Mouse (Mus musculus): ENCODE results near the gene Zbtb17.
A peak's percentile ranks its signal among the peaks of the same experiment; 100 is the strongest.

Zbtb17 gene

DNA sequence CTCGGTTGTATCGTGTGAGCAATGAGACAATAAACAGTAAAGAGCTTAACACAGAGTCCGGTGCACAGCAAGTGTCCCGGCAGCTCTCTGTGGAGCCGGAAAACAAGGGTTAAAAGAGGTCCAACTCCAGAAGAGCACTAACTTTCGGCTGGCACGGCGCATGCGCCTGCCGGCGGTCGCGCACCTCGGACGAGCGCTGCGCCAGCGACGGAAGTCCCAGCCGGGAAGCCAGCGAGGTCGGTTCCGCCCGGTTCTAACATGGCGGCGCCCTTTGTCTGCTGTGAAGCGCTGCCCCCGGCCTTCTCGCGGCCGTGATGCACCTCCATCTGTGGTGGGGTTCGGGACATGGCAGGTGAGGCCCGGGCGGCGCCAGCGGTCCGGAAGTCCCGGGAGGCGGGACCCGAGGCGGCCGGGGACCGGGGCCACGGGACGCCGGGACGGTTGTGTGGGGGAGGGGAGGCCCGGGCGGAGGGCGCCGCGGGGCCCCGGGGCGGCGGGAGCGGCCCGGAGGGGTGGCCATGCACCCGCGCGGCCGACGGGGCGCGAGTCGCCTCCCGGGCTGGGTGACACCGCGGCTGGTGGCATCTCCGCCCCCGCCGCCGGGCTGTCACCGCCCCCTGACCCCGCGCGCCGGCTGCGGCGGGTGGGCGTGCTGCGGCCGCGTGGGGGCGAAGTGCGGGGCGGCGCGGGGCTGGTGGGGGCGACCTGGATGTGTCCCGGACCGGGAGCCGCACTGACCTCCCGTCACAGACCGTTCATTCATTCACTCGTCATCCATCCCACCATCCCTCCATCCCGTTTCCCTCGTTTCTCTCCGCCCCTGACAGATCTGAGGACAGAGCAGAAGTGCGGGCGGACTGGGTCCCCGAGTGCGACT lies at the start of gene Zbtb17:
TSS of gene Zbtb17 (plus strand) at position 204 of the 877 bp plus-strand sequence.
- DNase-seq: peak; percentile 91 to 94

- no peak for DNase-seq
Measured at GRCm38 (mm10) chr4:141394751-141395150, 49.7 kb upstream of the Zbtb17 start.

DNA sequence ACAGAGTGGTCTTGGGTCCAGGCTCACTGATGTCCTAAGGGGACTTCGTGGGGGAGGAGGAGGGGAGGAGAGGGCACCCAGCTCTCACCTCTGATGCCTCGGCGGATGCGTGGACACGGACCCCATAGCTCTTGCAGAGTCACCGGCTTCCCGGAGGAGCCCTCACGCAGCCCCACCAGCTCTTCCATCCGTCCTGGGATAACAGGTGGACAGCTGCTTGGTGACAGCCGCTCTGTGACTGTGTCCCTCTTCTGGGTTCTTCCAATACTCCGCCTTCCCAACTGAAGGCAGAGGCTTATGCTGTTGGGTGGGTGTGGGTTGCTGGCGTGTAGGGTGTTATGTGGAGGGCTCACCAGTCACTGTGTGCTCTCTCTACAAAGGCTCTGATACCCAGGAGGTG lies 46.6 kb upstream of the Zbtb17 start:
- DNase-seq: no peak

DNA sequence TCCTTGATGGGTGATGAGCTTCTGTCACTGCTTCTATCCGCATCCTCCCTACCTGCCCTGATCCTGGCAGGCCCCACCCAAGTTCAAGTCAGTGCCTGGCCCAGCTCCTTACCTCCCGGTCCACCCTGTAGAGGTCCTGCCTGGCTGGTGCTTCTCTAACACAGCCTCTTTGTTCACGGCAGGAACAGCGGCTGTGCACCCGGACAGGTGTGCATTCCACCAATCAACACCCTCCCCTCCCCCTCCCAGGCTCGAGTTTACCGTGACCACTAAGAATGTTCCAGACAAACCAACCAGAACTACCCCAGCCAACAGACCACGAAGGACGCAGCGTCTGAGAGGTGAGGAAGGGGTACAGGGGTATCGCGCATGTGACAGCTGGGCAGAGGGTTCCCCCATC lies 45.9 kb upstream of the Zbtb17 start, which contains the start of gene Clcnka:
TSS of gene Clcnka (minus strand) at position 180 of the 400 bp plus-strand sequence.
- no peak for DNase-seq

DNA sequence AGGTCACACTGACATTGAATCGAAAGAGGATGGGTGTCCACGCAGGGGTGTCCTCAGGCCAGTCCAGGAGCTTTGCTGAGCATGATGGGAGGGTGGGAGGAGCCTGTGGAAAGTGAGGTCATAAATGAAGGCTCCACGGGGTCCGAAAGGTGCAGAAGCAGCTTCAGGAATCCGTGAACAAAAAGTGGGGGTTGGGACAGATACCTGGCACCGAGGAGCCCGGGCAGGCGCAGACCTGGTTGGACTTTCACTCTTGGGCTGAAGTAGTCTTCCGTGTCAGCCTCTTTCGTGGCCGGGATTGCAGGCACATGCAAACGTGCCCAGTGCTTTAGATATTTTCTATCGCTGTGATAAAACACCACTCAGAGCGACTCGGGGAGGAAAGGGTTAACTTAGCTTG lies 44.3 kb upstream of the Zbtb17 start:
- DNase-seq: no peak

DNA sequence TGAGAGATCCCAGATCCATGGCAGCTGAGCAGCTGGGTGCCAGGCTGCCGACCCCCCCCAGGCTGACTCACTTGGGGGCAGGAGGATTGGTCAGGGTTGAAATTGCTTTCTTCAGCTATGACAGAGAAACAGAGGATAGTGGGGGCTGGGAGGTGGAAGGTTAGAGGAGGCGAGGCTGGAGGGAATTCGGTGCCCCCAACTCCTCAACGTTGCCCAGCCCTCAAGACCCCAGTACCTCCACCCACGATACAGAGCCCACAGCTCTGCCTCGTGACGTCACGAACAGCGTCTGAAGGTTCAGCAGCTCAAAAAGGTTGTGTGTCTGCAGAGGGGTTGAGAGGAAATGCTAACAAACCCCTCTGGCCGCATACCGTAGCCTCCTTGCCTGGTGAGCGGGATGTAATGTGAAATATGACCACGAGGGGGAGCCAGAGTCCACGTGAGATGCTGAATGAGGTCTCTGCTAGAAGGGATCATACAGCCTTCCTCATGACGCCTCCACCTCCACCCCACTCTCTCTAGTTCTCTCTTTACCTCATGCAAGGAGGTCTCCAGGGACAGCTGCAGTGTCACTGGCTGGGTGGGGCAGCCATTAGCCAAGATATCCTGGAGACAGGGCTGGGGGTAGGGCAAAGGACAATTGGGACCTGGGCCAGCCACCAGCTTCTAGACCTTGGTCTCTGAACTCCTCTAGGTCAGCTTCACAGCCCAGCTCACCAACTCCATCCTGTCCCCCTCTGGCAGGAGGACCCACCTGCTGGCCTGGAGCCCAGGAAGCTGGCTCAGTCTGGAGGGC lies 39.7 kb upstream of the Zbtb17 start:
- peak; percentile 95 for DNase-seq

- DNase-seq: no peak
Measured at GRCm38 (mm10) chr4:141405314-141405622, 39.2 kb upstream of the Zbtb17 start.

DNA sequence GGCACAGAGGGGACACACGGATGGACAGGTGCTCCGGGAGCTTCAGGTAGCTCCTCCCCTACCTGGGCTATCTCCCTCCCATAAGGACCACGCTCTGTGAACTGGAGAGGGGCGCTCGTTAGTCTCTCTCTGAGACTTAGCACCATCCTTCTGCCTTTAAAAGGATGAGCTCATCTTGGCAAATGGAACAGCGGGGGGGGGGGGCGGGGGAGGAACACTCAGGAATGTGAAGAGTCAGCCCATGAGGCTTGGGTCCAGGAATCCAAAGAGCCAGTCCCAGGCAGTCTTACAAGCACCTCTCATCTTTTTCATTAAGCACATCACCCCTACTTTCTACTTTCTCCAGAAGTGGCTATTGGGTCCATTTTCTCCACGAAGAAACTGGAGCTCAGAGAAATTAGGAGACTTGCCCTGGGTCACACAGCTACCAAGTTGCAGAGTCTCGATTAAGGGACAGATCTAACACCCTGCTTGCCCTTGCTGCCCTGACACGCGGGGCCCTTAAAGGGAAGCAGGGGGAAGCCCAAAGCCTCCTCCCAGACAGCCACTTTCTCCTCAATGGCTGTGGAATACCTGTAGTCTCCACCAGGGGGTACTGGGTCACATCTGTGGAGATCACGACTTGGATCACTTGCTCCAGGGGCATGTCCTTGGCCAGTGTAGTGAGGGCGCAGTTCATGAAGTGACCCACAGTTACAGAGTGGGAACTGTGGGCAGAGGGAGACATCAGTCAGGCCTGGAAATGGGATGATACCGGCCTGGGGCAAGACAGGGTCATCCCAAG lies 37.7 kb upstream of the Zbtb17 start:
- DNase-seq: peak in 1 of 2 experiments; percentile 61

DNA sequence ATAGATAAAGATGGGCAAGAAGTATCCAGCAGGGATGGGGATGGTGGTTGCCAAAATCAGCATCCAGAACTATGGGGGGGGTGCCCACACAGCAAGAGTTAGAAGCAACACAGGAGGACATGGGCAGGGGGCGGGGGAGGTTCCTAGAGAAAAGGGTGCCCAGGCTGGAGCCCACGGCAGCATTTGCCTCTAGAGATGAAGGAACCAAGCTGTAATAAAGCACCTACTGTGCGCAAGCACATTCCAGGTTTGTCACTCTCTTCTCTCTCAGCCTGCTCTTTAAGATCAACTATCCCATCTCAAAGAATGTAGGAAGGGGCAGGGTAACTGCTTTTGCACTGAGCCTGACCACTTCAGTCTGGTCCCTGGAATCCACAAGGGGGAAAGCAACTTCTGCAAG lies 35.9 kb upstream of the Zbtb17 start:
- DNase-seq: no peak

GRCm38 (mm10) chr4:141411430-141411992 lies 32.9 kb upstream of the Zbtb17 start:
- DNase-seq: peak in 1 of 2 experiments; percentile 59

GRCm38 (mm10) chr4:141415924-141416323 lies 28.5 kb upstream of the Zbtb17 start, which contains the start of gene Clcnkb:
Gene Clcnkb, minus strand, starts transcription at chr4:141416014.
- no peak for DNase-seq

GRCm38 (mm10) chr4:141419398-141420191 lies 24.9 kb upstream of the Zbtb17 start:
- no peak for DNase-seq

DNA sequence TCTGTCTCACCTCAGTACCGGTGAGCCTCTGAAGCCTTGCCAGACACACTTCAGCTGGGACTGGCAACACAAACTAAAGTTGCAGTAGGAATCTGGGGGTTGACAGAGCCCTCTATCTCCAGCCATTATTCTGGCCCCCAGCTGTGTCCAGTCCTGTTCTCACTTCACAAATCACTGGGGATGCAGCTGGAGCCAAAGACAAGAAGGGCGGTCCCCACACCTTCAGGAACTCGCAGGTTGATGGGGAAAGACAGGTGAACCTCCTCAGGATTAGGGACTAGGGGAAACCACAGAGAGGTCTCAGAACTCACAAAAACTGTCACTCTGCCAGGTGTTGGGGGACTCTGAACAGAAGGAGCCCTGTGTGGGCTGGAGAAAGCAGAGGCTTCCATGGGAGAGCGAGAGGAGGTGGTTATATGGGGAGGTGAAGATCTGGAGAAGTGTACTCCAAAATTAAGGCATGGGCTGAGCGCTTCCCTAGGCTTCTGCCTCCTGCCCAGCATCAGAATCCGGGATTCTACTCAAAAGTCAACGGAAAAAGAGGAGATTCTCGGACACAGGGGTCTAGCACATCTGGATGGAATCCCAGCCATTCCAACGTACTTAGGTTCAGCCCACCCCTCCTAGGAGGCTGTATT lies 24.1 kb upstream of the Zbtb17 start, which contains the start of gene Hspb7:
TSS of gene Hspb7 (plus strand) at position 588 of the 638 bp plus-strand sequence.
- DNase-seq: no peak

DNA sequence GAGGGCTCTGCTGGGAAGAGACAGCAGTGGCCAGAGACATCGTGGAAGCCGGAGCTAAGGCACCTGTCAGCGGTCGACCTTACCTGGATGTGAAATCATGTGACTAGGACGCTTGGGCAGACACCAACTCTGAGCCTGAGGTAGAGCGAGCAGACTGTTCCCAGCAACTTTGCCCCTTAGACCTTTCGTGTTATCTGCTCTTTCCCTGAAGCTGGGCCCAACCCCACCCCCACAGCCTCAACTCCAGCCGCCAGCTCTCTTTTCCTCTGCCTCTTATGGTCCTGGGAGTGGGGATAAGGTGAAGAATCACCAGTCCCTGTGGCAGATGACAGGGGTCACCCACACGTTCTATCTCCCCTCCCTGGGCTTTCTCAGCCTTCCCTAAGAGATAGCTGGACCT lies 23.6 kb upstream of the Zbtb17 start:
- no peak for DNase-seq

DNA sequence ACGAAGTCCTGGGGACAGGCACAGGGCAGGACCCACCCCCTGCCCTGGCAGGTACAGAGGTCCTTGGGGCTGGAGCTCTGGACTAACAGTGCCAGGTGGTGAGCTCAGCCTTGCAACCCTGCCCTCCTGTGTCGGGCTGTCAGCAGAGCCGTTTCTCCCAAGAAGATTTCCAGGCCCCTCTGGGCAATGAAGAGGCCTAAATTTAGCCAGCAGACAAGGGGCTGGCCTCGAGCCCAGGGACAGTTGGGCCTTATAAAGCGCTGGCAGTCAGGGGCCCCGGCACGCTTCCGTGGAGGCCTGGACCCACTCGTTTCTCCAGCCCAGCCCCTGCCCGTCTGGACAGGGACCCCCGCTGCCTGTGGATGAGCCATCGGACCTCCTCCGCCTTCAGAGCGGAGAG lies 23.0 kb upstream of the Zbtb17 start:
- peak; percentile 76 to 79 for DNase-seq

DNA sequence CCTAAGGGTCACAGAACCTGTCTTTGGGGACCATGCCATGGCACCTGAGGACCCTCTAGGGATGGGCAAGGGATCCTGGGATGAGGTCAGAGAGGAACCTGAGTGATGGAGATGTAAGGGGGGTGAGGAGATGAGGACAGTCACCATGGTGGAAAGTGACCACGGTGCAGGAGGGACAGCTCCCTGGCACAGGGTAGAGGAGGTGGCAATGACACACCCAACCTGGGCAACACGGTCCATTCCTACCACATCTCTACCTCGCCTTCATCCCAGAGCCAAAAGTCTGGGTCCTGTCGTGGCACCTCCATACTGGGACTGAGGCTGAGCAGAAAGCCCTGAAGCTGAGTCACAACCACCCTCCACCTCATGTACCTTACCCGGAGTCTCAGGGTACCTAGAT lies 21.6 kb upstream of the Zbtb17 start:
- no peak for DNase-seq

- DNase-seq: no peak
Measured at GRCm38 (mm10) chr4:141423288-141423687, 21.2 kb upstream of the Zbtb17 start.

DNA sequence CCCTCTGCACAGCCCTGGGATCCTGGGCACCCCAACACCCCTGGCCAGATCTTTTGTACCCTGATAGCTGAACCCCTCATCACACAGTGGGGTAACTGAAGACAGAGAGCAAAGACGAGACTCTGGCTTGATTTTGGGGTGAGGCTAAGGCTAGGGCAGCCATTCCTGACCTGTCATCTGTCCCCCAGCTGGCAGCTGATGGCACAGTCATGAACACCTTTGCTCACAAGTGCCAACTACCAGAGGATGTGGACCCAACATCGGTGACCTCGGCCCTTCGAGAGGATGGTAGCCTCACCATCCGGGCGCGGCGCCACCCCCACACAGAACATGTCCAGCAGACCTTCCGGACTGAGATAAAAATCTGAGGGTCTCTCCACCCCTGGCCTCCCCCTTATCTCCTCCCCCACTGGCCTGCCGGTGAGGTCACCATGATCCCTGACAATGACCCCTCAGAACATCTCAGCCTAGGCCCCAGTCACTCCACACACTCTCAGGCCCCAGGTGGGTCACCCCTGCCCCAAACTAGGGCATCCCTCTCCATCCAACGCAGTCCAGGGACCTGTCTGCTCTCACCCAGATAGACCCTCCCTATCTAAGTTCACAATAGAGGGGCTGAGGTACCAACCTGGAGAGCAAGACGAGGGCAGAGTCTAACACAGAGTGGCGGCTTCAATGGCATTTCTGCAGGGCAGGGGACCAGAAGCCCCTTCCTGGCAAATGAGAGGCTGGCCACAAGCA lies 20.6 kb upstream of the Zbtb17 start:
- no peak for DNase-seq

- DNase-seq: peak; percentile 60 to 67
Measured at GRCm38 (mm10) chr4:141425484-141426479, 18.7 kb upstream of the Zbtb17 start.

Data from cerebellum, postnatal 14 days (tissue).